Mouse (Mus musculus) kidney, postnatal 0 days (tissue): ENCODE measurements around the gene U2af2. TPM values are rescaled to one million over a fixed set of nuclear protein-coding genes. Genes with fewer than 3 reads are reported as not detected.

ENCODE experiments used
- ATAC-seq: fragments of 200-750 bp; cut with Nextera tagmentation; replicated peaks from 2 replicates; pipeline ENCODE4 v1.8.0; 2017; ENCODE audit warnings: low read depth, moderate number of reproducible peaks, moderate TSS enrichment, moderate library complexity; ENCODE audit not compliant: low FRiP score
- DNase-seq: peaks from one replicate; pipeline ENCODE4 v3.0.0-alpha.2; 2016; ENCODE audit warnings: low spot score
- H3K27ac ChIP-seq: fragments of 300-500 bp; sonication (generic); 2 replicates; pipeline ENCODE4 v1.5.1; 2014; ENCODE audit warnings: mild to moderate bottlenecking
- H3K27me3 ChIP-seq: fragments of 300-500 bp; sonication (generic); 2 replicates; pipeline ENCODE4 v1.6.1; 2014; ENCODE audit warnings: low read length, mixed read lengths; ENCODE audit not compliant: insufficient read depth
- H3K36me3 ChIP-seq: fragments of 300-500 bp; sonication (generic); 2 replicates; pipeline ENCODE4 v1.6.1; 2014; ENCODE audit warnings: low read length, mixed read lengths; ENCODE audit not compliant: insufficient read depth
- H3K4me1 ChIP-seq: fragments of 300-500 bp; sonication (generic); replicated peaks from 2 replicates; pipeline ENCODE4 v1.6.1; 2014; ENCODE audit warnings: antibody characterized with exemption, low read length, mixed read lengths; ENCODE audit not compliant: insufficient read depth
- H3K4me2 ChIP-seq: fragments of 300-500 bp; sonication (generic); 2 replicates; pipeline ENCODE4 v1.6.1; 2014; ENCODE audit warnings: mild to moderate bottlenecking, low read length, moderate library complexity, mixed read lengths
- H3K4me3 ChIP-seq: fragments of 300-500 bp; sonication (generic); replicated peaks from 2 replicates; pipeline ENCODE4 v1.5.1; 2014; ENCODE audit warnings: low read depth, low read length
- H3K9ac ChIP-seq: fragments of 300-500 bp; sonication (generic); 2 replicates; pipeline ENCODE4 v1.6.1; 2014; ENCODE audit warnings: low read depth, low read length
- H3K9me3 ChIP-seq: fragments of 300-500 bp; sonication (generic); replicated peaks from 2 replicates; pipeline ENCODE4 v1.6.1; 2016; ENCODE audit warnings: low read length, inconsistent platforms, mixed read lengths
- CTCF ChIP-seq: IDR thresholded peaks from 2 replicates; pipeline ENCODE4 v1.5.1; 2016; ENCODE audit warnings: antibody characterized with exemption, low read depth, mild to moderate bottlenecking, moderate library complexity
- WGBS: fragments of 180-500 bp; shearing (Covaris S2); extraction: QIAGEN DNeasy Blood & Tissue Kit; methylation state at CpG from one replicate; pipeline ENCODE4 v1.1.7; 2014; 5-methylcytosine and 5-hydroxymethylcytosine counted together
- microRNA-seq: library from miRNA; unstranded; fragments of <30 nt; microRNA quantifications from one replicate; pipeline ENCODE4, GENCODE M21; 2016
- polyA plus RNA-seq: library from polyadenylated mRNA; unstranded; fragments of >200 nt; fragmentation: Nextera tagmentation; extraction: Ambion mirVana; gene quantifications from 2 replicates; pipeline ENCODE4 v1.2.1, GENCODE M21; 2015

The U2af2 gene
- polyA plus RNA-seq, 1 experiment from 2014 or later = 95.0 TPM

- no peak overlapping the region for H3K4me2 ChIP-seq
- H3K36me3 ChIP-seq = no peaks in the 10 kb centered on the region
- DNase-seq (no peak), ATAC-seq (no peak)
- 76% methylated on average over 4 of the region's 4 CpGs for WGBS
- H3K27me3 ChIP-seq = no peaks in the 10 kb centered on the region
- H3K27ac ChIP-seq = no peak overlapping the region
- H3K4me3 ChIP-seq = no peak overlapping the region
- no peak overlapping the region for H3K9ac ChIP-seq
- TF ChIP-seq CTCF = no peak
- no peaks in the 10 kb centered on the region for H3K9me3 ChIP-seq
- H3K4me1 ChIP-seq = no peaks in the 10 kb centered on the region
Measured at GRCm38 (mm10) chr7:5108272-5108671, 46.3 kb downstream of the U2af2 start.

GRCm38 (mm10) chr7:5109301-5109700 is 47.4 kb downstream of the U2af2 start:
- TF ChIP-seq CTCF = no peak
- Histone ChIP-seq H3K4me3 (no peak overlapping the region), H3K4me1 (no peaks in the 10 kb centered on the region), H3K36me3 (no peaks in the 10 kb centered on the region), H3K4me2 (no peak overlapping the region), H3K27me3 (no peaks in the 10 kb centered on the region), H3K9ac (no peak overlapping the region), H3K9me3 (no peaks in the 10 kb centered on the region), H3K27ac (no peak overlapping the region)
- DNase-seq (no peak), ATAC-seq (no peak)
- 84% methylated on average over 8 of the region's 8 CpGs for WGBS

- 40% methylated on average over 3 of the region's 3 CpGs for WGBS
- no peak overlapping the region for H3K27ac ChIP-seq
- H3K9ac ChIP-seq = no peak overlapping the region
- H3K4me3 ChIP-seq = no peak overlapping the region
- DNase-seq (peak; percentile 57), ATAC-seq (no peak)
- H3K27me3 ChIP-seq = no peaks in the 10 kb centered on the region
- no peak overlapping the region for H3K4me2 ChIP-seq
- no peak for TF ChIP-seq CTCF
- no peaks in the 10 kb centered on the region for H3K9me3 ChIP-seq
- no peaks in the 10 kb centered on the region for H3K36me3 ChIP-seq
- H3K4me1 ChIP-seq = no peaks in the 10 kb centered on the region
Measured at GRCm38 (mm10) chr7:5112701-5113100, 50.8 kb downstream of the U2af2 start.

DNA sequence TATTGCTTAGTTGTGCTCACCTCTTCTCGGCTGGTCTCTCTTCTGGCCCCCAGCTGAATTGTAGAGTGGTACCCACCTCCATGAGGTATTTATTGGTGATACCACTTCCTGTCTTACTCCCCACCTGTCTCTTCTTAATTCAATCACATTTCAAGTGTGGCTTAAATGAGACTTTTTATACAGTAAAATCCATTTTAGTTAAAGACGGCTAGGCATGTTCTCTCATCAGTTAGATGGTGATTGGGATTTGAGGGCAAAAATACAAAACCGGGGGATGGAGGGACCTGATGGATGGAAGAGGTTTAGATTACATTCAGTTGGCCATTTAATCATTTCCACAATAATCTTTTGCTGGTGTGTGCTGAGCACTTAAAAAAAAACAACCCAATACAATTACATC is 54.9 kb downstream of the U2af2 start, which contains the start of gene Rfpl4:
Gene Rfpl4, minus strand, starts transcription at position 101 of the 400 bp plus-strand sequence.
- TF ChIP-seq CTCF = no peak

DNA sequence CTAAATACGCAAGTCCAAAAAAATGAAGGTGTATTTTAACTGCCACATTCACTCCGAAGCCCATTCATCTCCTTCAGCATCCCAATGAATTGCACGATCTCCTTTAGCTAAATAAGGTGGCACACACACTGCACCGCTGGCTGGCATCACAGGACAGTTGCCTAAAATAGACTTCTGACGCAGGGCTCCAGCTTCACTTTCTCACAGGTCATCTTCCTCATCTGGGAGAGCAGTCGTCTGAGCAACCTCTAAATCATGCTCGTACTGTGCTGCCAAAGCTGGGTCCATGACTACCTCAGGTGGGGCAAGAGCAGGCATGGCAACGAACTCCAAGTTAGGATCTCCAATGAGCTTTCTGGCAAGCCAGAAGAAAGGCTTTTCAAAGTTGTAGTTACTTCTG is 63.1 kb downstream of the U2af2 start:
- Histone ChIP-seq H3K4me1 (no peaks in the 10 kb centered on the region), H3K9ac (no peak overlapping the region), H3K4me3 (0 out of 2 replicates have a peak overlapping the region, but pooled peaks have one; percentile 30), H3K36me3 (no peaks in the 10 kb centered on the region), H3K27me3 (no peaks in the 10 kb centered on the region), H3K9me3 (no peaks in the 10 kb centered on the region), H3K4me2 (0 out of 2 replicates have a peak overlapping the region, but pooled peaks have one; percentile 57), H3K27ac (no peak overlapping the region)
- WGBS = 86% methylated on average over 8 of the region's 8 CpGs
- ATAC-seq (no peak), DNase-seq (no peak)
- no peak for TF ChIP-seq CTCF

More for the DNA sequence above, 54.9 kb downstream of the U2af2 start, which contains the start of gene Rfpl4:
- WGBS = 84% methylated on average over 3 of the region's 3 CpGs
- no peak within 1 kb of the TSS for H3K4me3 ChIP-seq
- no peak within 1 kb of the TSS for H3K4me2 ChIP-seq
- no peaks in the 10 kb centered on the region for H3K36me3 ChIP-seq
- DNase-seq (no peak), ATAC-seq (no peak)
- no peak within 1 kb of the TSS for H3K9ac ChIP-seq
- no peaks in the 10 kb centered on the region for H3K4me1 ChIP-seq
- H3K27me3 ChIP-seq = no peaks in the 10 kb centered on the region
- H3K9me3 ChIP-seq = no peaks in the 10 kb centered on the region
- no peak within 1 kb of the TSS for H3K27ac ChIP-seq

- TF ChIP-seq CTCF = peak; percentile 74
- WGBS = 20% methylated on average over 42 of the region's 42 CpGs
- H3K27me3 ChIP-seq = no peaks in the 10 kb centered on the region
- peak within 1 kb of the TSS; percentile 28 for H3K9ac ChIP-seq
- peak within 1 kb of the TSS; percentile 30 for H3K4me3 ChIP-seq
- peak within 1 kb of the TSS; percentile 57 for H3K4me2 ChIP-seq
- DNase-seq = peak; percentile 76
- no peaks in the 10 kb centered on the region for H3K4me1 ChIP-seq
- no peaks in the 10 kb centered on the region for H3K9me3 ChIP-seq
- H3K36me3 ChIP-seq = no peaks in the 10 kb centered on the region
- no peak within 1 kb of the TSS for H3K27ac ChIP-seq
- ATAC-seq = peak; percentile 91
Measured at GRCm38 (mm10) chr7:5125549-5126406, 63.8 kb downstream of the U2af2 start, which contains the start of gene Rasl2-9. Gene Rasl2-9 (minus strand): TSS chr7:5125950.

Small RNA genes lying within 50 kb of the gene (microRNA-seq; reads per million reads assigned to microRNA genes)
- not detected for gene Gm26217

Other genes with a start within 250 kb of the U2af2 start
- gene Ube2s, start 249.6 kb upstream of the U2af2 start, polyA plus RNA-seq = 198 and 203 TPM in 2 replicates
- 0.62 and 0.67 TPM in 2 replicates for gene Shisa7, start 217.4 kb upstream of the U2af2 start, polyA plus RNA-seq
- gene Isoc2b, start 191.9 kb upstream of the U2af2 start, polyA plus RNA-seq = 11.0 and 12.4 TPM in 2 replicates
- gene Isoc2a, start 185.0 kb upstream of the U2af2 start, polyA plus RNA-seq = 0.72 and 0.77 TPM in 2 replicates
- not detected in 2 replicates for gene Gm36210, start 155.6 kb upstream of the U2af2 start, polyA plus RNA-seq
- 3.5 and 3.9 TPM in 2 replicates for gene Zfp628, start 146.9 kb upstream of the U2af2 start, polyA plus RNA-seq
- 2.1 and 2.6 TPM in 2 replicates for gene Nat14, start 140.1 kb upstream of the U2af2 start, polyA plus RNA-seq
- 0.91 and 1.1 TPM in 2 replicates for gene Ssc5d, start 136.4 kb upstream of the U2af2 start, polyA plus RNA-seq
- 0.12 and 0.13 TPM in 2 replicates for gene Sbk2, start 97.7 kb upstream of the U2af2 start, polyA plus RNA-seq
- gene Sbk3, start 91.0 kb upstream of the U2af2 start, polyA plus RNA-seq = 0.05 TPM in 1 of 2 replicates, not detected in the other
- gene Zfp579, start 66.0 kb upstream of the U2af2 start, polyA plus RNA-seq = 21.2 and 21.3 TPM in 2 replicates
- gene Zfp524, start 47.7 kb upstream of the U2af2 start, polyA plus RNA-seq = 12.8 and 14.1 TPM in 2 replicates
- gene Fiz1, start 47.4 kb upstream of the U2af2 start, polyA plus RNA-seq = 30.4 and 31.8 TPM in 2 replicates
- gene Gm44973, start 46.6 kb upstream of the U2af2 start, polyA plus RNA-seq = 4.7 and 5.7 TPM in 2 replicates
- 4.7 and 5.6 TPM in 2 replicates for gene Zfp865, start 41.8 kb upstream of the U2af2 start, polyA plus RNA-seq
- gene Ccdc106, start 41.6 kb upstream of the U2af2 start, polyA plus RNA-seq = 22.7 and 23.5 TPM in 2 replicates
- not detected in 2 replicates for gene 4632433K11Rik, start 28.0 kb upstream of the U2af2 start, polyA plus RNA-seq
- 5.7 and 6.6 TPM in 2 replicates for gene Zfp784, start 23.7 kb upstream of the U2af2 start, polyA plus RNA-seq
- 48.7 and 54.0 TPM in 2 replicates for gene Zfp580, start 10.6 kb upstream of the U2af2 start, polyA plus RNA-seq
- gene Epn1, start 18.1 kb downstream of the U2af2 start, polyA plus RNA-seq = 58.4 and 61.7 TPM in 2 replicates
- gene Rfpl4, start 54.8 kb downstream of the U2af2 start, polyA plus RNA-seq = not detected in 2 replicates
- gene Rasl2-9, start 63.8 kb downstream of the U2af2 start, polyA plus RNA-seq = 0.79 and 0.83 TPM in 2 replicates
- not detected in 2 replicates for gene Vmn1r55, start 87.5 kb downstream of the U2af2 start, polyA plus RNA-seq
- not detected in 2 replicates for gene Vmn1r56, start 134.6 kb downstream of the U2af2 start, polyA plus RNA-seq
- not detected in 2 replicates for gene Vmn1r57, start 156.3 kb downstream of the U2af2 start, polyA plus RNA-seq